Mouse (Mus musculus) thymus, adult 18-20 months (tissue): Measurements from ENCODE around the gene Trove2.
"Not testable (repeated sequence)": the region's sequence is repeated elsewhere in the genome, so short reads cannot be mapped to it uniquely, and the experiment has no call there.

Experiments
- DNase-seq, 2 experiments: peaks; one replicate each; pipeline ENCODE4 v3.0.0; 2022; ENCODE audit warnings: mixed read lengths in 2 of 2

The Trove2 gene

GRCm38 (mm10) chr1:143738811-143739210 lies 38.1 kb downstream of the Trove2 start:
- no peak for DNase-seq

- no peak for DNase-seq
Measured at GRCm38 (mm10) chr1:143733914-143734410, 42.9 kb downstream of the Trove2 start.

- DNase-seq, result no peak
Measured at GRCm38 (mm10) chr1:143731691-143732090, 45.2 kb downstream of the Trove2 start.

GRCm38 (mm10) chr1:143730899-143731298 lies 46.0 kb downstream of the Trove2 start:
- no peak for DNase-seq

GRCm38 (mm10) chr1:143727701-143728445 lies 49.0 kb downstream of the Trove2 start:
- no peak for DNase-seq

- DNase-seq, result no peak
Measured at GRCm38 (mm10) chr1:143724456-143725064, 52.3 kb downstream of the Trove2 start.

- DNase-seq, result not testable (repeated sequence)
Measured at GRCm38 (mm10) chr1:143716038-143716437, 60.8 kb downstream of the Trove2 start, which contains the start of gene Glrx2. Glrx2 (plus strand) TSS chr1:143716338.

GRCm38 (mm10) chr1:143710627-143710976 lies 66.3 kb downstream of the Trove2 start:
- DNase-seq, result no peak

- no peak for DNase-seq
Measured at GRCm38 (mm10) chr1:143709966-143710626, 66.8 kb downstream of the Trove2 start.

GRCm38 (mm10) chr1:143708361-143708760 lies 68.5 kb downstream of the Trove2 start:
- DNase-seq, result no peak

GRCm38 (mm10) chr1:143707006-143707405 lies 69.9 kb downstream of the Trove2 start:
- no peak for DNase-seq

- DNase-seq, result peak; percentile 86 to 87
Measured at GRCm38 (mm10) chr1:143702741-143703262, 74.1 kb downstream of the Trove2 start, which contains the start of gene Cdc73. Cdc73 (minus strand) TSS chr1:143702893.

GRCm38 (mm10) chr1:143702141-143702740 lies 74.6 kb downstream of the Trove2 start:
- no peak for DNase-seq

- no peak for DNase-seq
Measured at GRCm38 (mm10) chr1:143701736-143702135, 75.1 kb downstream of the Trove2 start.
